Mouse (Mus musculus) limb, embryonic 13.5 days (tissue): ENCODE results near the gene Poc1b. TPM values are rescaled to one million over a fixed set of nuclear protein-coding genes. Genes with fewer than 3 reads are reported as not detected.

Experiments
- ATAC-seq: fragments of 200-750 bp; cut with Nextera tagmentation; 2 replicates; pipeline ENCODE4 v1.8.0; 2017; ENCODE audit warnings: low read depth, moderate number of reproducible peaks, moderate TSS enrichment; ENCODE audit not compliant: low FRiP score
- H3K27ac ChIP-seq: fragments of 300-500 bp; sonication (generic); 2 replicates; pipeline ENCODE4 v1.5.1; 2015; ENCODE audit warnings: inconsistent platforms, mild to moderate bottlenecking, moderate library complexity
- H3K27me3 ChIP-seq: fragments of 300-500 bp; sonication (generic); 2 replicates; pipeline ENCODE4 v1.6.1; 2015; ENCODE audit warnings: mild to moderate bottlenecking, inconsistent platforms
- H3K36me3 ChIP-seq: fragments of 300-500 bp; sonication (generic); 2 replicates; pipeline ENCODE4 v1.6.1; 2015; ENCODE audit warnings: inconsistent platforms, mild to moderate bottlenecking, moderate library complexity
- H3K4me1 ChIP-seq: fragments of 300-500 bp; sonication (generic); 2 replicates; pipeline ENCODE4 v1.6.1; 2015; ENCODE audit warnings: inconsistent platforms
- H3K4me2 ChIP-seq: fragments of 300-500 bp; sonication (generic); replicated peaks from 2 replicates; pipeline ENCODE4 v1.6.1; 2015; ENCODE audit warnings: inconsistent platforms, mild to moderate bottlenecking, moderate library complexity
- H3K4me3 ChIP-seq: fragments of 300-500 bp; sonication (generic); 2 replicates; pipeline ENCODE4 v1.5.1; 2015; ENCODE audit warnings: moderate library complexity, mild to moderate bottlenecking, inconsistent platforms
- H3K9ac ChIP-seq: fragments of 300-500 bp; sonication (generic); 2 replicates; pipeline ENCODE4 v1.6.1; 2015; ENCODE audit warnings: mild to moderate bottlenecking, inconsistent platforms
- H3K9me3 ChIP-seq: fragments of 300-500 bp; sonication (generic); 2 replicates; pipeline ENCODE4 v1.6.1; 2016; ENCODE audit warnings: inconsistent platforms
- WGBS: fragments of 180-500 bp; shearing (Covaris S2); methylation state at CpG from one replicate; pipeline ENCODE4 v1.1.7; 2015; 5-methylcytosine and 5-hydroxymethylcytosine counted together
- polyA plus RNA-seq: library from polyadenylated mRNA; unstranded; fragments of >200 nt; fragmentation: Nextera tagmentation; extraction: Ambion mirVana; gene quantifications from 2 replicates; pipeline ENCODE4 v1.2.1, GENCODE M21; 2015

Poc1b gene
- polyA plus RNA-seq, 1 experiment from 2014 or later = 22.6 TPM

GRCm38 (mm10) chr10:99242721-99243120 lies 135.9 kb downstream of the Poc1b start:
- Histone ChIP-seq H3K4me2 (no peak overlapping the region), H3K9ac (no peak overlapping the region), H3K4me1 (peaks cover 49% of the 10 kb centered on the region), H3K9me3 (no peaks in the 10 kb centered on the region), H3K27me3 (no peaks in the 10 kb centered on the region), H3K4me3 (no peak overlapping the region), H3K27ac (peak overlapping the region; percentile 44; the same call in 1 of the 2 replicates), H3K36me3 (no peaks in the 10 kb centered on the region)
- no peak for ATAC-seq
- WGBS = 56% methylated on average over 10 of the region's 10 CpGs

GRCm38 (mm10) chr10:99243907-99244489 lies 137.2 kb downstream of the Poc1b start:
- Histone ChIP-seq H3K27me3 (no peaks in the 10 kb centered on the region), H3K9ac (no peak overlapping the region), H3K4me1 (peaks cover 42% of the 10 kb centered on the region), H3K4me3 (no peak overlapping the region), H3K4me2 (no peak overlapping the region), H3K27ac (no peak overlapping the region), H3K9me3 (no peaks in the 10 kb centered on the region), H3K36me3 (no peaks in the 10 kb centered on the region)
- no peak for ATAC-seq
- 39% methylated on average over 5 of the region's 5 CpGs for WGBS

GRCm38 (mm10) chr10:99244655-99245260 lies 137.9 kb downstream of the Poc1b start:
- H3K4me3 ChIP-seq = no peak overlapping the region
- H3K4me1 ChIP-seq = peaks cover 34% of the 10 kb centered on the region
- no peaks in the 10 kb centered on the region for H3K27me3 ChIP-seq
- no peak for ATAC-seq
- no peak overlapping the region for H3K9ac ChIP-seq
- WGBS = 39% methylated on average over 7 of the region's 7 CpGs
- H3K36me3 ChIP-seq = no peaks in the 10 kb centered on the region
- H3K27ac ChIP-seq = no peak overlapping the region
- H3K4me2 ChIP-seq = no peak overlapping the region
- H3K9me3 ChIP-seq = no peaks in the 10 kb centered on the region

- Histone ChIP-seq H3K4me3 (no peak overlapping the region), H3K27me3 (no peaks in the 10 kb centered on the region), H3K27ac (no peak overlapping the region), H3K9me3 (no peaks in the 10 kb centered on the region), H3K9ac (no peak overlapping the region), H3K4me1 (peaks cover 24% of the 10 kb centered on the region), H3K36me3 (no peaks in the 10 kb centered on the region), H3K4me2 (no peak overlapping the region)
- 87% methylated on average over 20 of the region's 20 CpGs for WGBS
- ATAC-seq = no peak
Observed at GRCm38 (mm10) chr10:99246797-99247508, 140.1 kb downstream of the Poc1b start.

Other genes starting within 250 kb of the Poc1b start
- 152 and 155 TPM in 2 replicates for gene Atp2b1, start 192.6 kb upstream of the Poc1b start, polyA plus RNA-seq
- gene Galnt4, start 1.1 kb downstream of the Poc1b start, polyA plus RNA-seq = 8.9 and 10.1 TPM in 2 replicates
- not detected in 2 replicates for gene Phxr2, start 19.3 kb downstream of the Poc1b start, polyA plus RNA-seq
- gene Dusp6, start 156.2 kb downstream of the Poc1b start, polyA plus RNA-seq = 64.3 and 72.1 TPM in 2 replicates